Mouse (Mus musculus) neural tube, embryonic 12.5 days (tissue): Measurements from ENCODE around the gene Apod. TPM values are rescaled to one million over a fixed set of nuclear protein-coding genes. Genes with fewer than 3 reads are reported as not detected.

Experiments
- ATAC-seq: fragments of 200-750 bp; cut with Nextera tagmentation; 2 replicates; pipeline ENCODE4 v1.8.0; 2017; ENCODE audit warnings: low read depth, mild to moderate bottlenecking, moderate TSS enrichment, moderate library complexity; ENCODE audit not compliant: low FRiP score
- H3K27ac ChIP-seq: fragments of 300-500 bp; sonication (generic); 2 replicates; pipeline ENCODE4 v1.5.1; 2016
- H3K27me3 ChIP-seq: fragments of 300-500 bp; sonication (generic); replicated peaks from 2 replicates; pipeline ENCODE4 v1.6.1; 2016; ENCODE audit warnings: mild to moderate bottlenecking
- H3K36me3 ChIP-seq: fragments of 300-500 bp; sonication (generic); 2 replicates; pipeline ENCODE4 v1.6.1; 2016; ENCODE audit warnings: mild to moderate bottlenecking
- H3K4me1 ChIP-seq: fragments of 300-500 bp; sonication (generic); 2 replicates; pipeline ENCODE4 v1.6.1; 2016
- H3K4me2 ChIP-seq: fragments of 300-500 bp; sonication (generic); replicated peaks from 2 replicates; pipeline ENCODE4 v1.6.1; 2016; ENCODE audit warnings: mild to moderate bottlenecking
- H3K4me3 ChIP-seq: fragments of 300-500 bp; sonication (generic); 2 replicates; pipeline ENCODE4 v1.5.1; 2016
- H3K9ac ChIP-seq: fragments of 300-500 bp; sonication (generic); 2 replicates; pipeline ENCODE4 v1.6.1; 2016; ENCODE audit warnings: mild to moderate bottlenecking
- H3K9me3 ChIP-seq: fragments of 300-500 bp; sonication (generic); 2 replicates; pipeline ENCODE4 v1.6.1; 2016; ENCODE audit warnings: mild to moderate bottlenecking
- WGBS: fragments of 180-500 bp; shearing (Covaris S2); methylation state at CpG from one replicate; pipeline ENCODE4 v1.1.7; 2016; 5-methylcytosine and 5-hydroxymethylcytosine counted together
- polyA plus RNA-seq: library from polyadenylated mRNA; unstranded; fragments of >200 nt; fragmentation: Nextera tagmentation; extraction: Ambion mirVana; gene quantifications from 2 replicates; pipeline ENCODE4 v1.2.1, GENCODE M21; 2016

Apod gene
- polyA plus RNA-seq, 1 experiment from 2014 or later, result 25.5 TPM

GRCm38 (mm10) chr16:31297113-31297512 lies 17.5 kb downstream of the Apod start:
- no peak overlapping the region for H3K4me3 ChIP-seq
- no peak for ATAC-seq
- 93% methylated on average over 7 of the region's 7 CpGs for WGBS
- H3K4me1 ChIP-seq, result peaks cover 25% of the 10 kb centered on the region
- no peaks in the 10 kb centered on the region for H3K36me3 ChIP-seq
- no peak overlapping the region for H3K27ac ChIP-seq
- H3K4me2 ChIP-seq, result no peak overlapping the region
- no peak overlapping the region for H3K9ac ChIP-seq
- no peaks in the 10 kb centered on the region for H3K9me3 ChIP-seq
- H3K27me3 ChIP-seq, result no peaks in the 10 kb centered on the region

- WGBS, result 59% methylated on average over 4 of the region's 4 CpGs
- H3K9ac ChIP-seq, result no peak overlapping the region
- H3K27me3 ChIP-seq, result no peaks in the 10 kb centered on the region
- no peak overlapping the region for H3K27ac ChIP-seq
- H3K9me3 ChIP-seq, result no peaks in the 10 kb centered on the region
- no peak for ATAC-seq
- no peak overlapping the region for H3K4me2 ChIP-seq
- H3K36me3 ChIP-seq, result no peaks in the 10 kb centered on the region
- peaks cover 5% of the 10 kb centered on the region; the same call in 1 of the 2 replicates for H3K4me1 ChIP-seq
- H3K4me3 ChIP-seq, result no peak overlapping the region
These were observed 20.8 kb downstream of the Apod start for GRCm38 (mm10) chr16:31293761-31294160.

GRCm38 (mm10) chr16:31290751-31291365 lies 23.8 kb downstream of the Apod start:
- H3K36me3 ChIP-seq, result no peaks in the 10 kb centered on the region
- H3K27me3 ChIP-seq, result no peaks in the 10 kb centered on the region
- H3K4me2 ChIP-seq, result no peak overlapping the region
- H3K9ac ChIP-seq, result no peak overlapping the region
- no peaks in the 10 kb centered on the region for H3K9me3 ChIP-seq
- WGBS, result 87% methylated on average over 7 of the region's 7 CpGs
- ATAC-seq, result no peak
- H3K4me3 ChIP-seq, result no peak overlapping the region
- H3K4me1 ChIP-seq, result peaks cover 5% of the 10 kb centered on the region; the same call in 1 of the 2 replicates
- H3K27ac ChIP-seq, result no peak overlapping the region

GRCm38 (mm10) chr16:31290281-31290680 lies 24.3 kb downstream of the Apod start:
- H3K4me3 ChIP-seq, result no peak overlapping the region
- no peaks in the 10 kb centered on the region for H3K9me3 ChIP-seq
- no peaks in the 10 kb centered on the region for H3K36me3 ChIP-seq
- no peak overlapping the region for H3K4me2 ChIP-seq
- H3K9ac ChIP-seq, result no peak overlapping the region
- 70% methylated on average over 10 of the region's 10 CpGs for WGBS
- H3K27me3 ChIP-seq, result no peaks in the 10 kb centered on the region
- no peak overlapping the region for H3K27ac ChIP-seq
- H3K4me1 ChIP-seq, result peaks cover 5% of the 10 kb centered on the region; the same call in 1 of the 2 replicates
- no peak for ATAC-seq

- H3K4me3 ChIP-seq, result no peak overlapping the region
- H3K36me3 ChIP-seq, result no peaks in the 10 kb centered on the region
- no peaks in the 10 kb centered on the region for H3K9me3 ChIP-seq
- no peak overlapping the region for H3K27ac ChIP-seq
- ATAC-seq, result no peak
- no peak overlapping the region for H3K9ac ChIP-seq
- H3K4me2 ChIP-seq, result no peak overlapping the region
- no peaks in the 10 kb centered on the region for H3K27me3 ChIP-seq
- 86% methylated on average over 3 of the region's 3 CpGs for WGBS
- no peaks in the 10 kb centered on the region for H3K4me1 ChIP-seq
These were observed 26.9 kb downstream of the Apod start for GRCm38 (mm10) chr16:31287712-31288111.

GRCm38 (mm10) chr16:31286801-31287488 lies 27.7 kb downstream of the Apod start:
- no peak overlapping the region for H3K4me2 ChIP-seq
- H3K9ac ChIP-seq, result no peak overlapping the region
- H3K4me3 ChIP-seq, result no peak overlapping the region
- 95% methylated on average over 11 of the region's 11 CpGs for WGBS
- no peaks in the 10 kb centered on the region for H3K9me3 ChIP-seq
- ATAC-seq, result no peak
- H3K27ac ChIP-seq, result no peak overlapping the region
- no peaks in the 10 kb centered on the region for H3K36me3 ChIP-seq
- H3K4me1 ChIP-seq, result no peaks in the 10 kb centered on the region
- H3K27me3 ChIP-seq, result no peaks in the 10 kb centered on the region

GRCm38 (mm10) chr16:31281981-31282380 lies 32.6 kb downstream of the Apod start:
- Histone ChIP-seq H3K4me3 (no peak overlapping the region), H3K9me3 (no peaks in the 10 kb centered on the region), H3K4me2 (no peak overlapping the region), H3K27me3 (no peaks in the 10 kb centered on the region), H3K4me1 (no peaks in the 10 kb centered on the region), H3K27ac (no peak overlapping the region), H3K9ac (no peak overlapping the region), H3K36me3 (no peaks in the 10 kb centered on the region)
- ATAC-seq, result no peak
- WGBS, result 89% methylated on average over 2 of the region's 2 CpGs

GRCm38 (mm10) chr16:31280176-31280575 lies 34.4 kb downstream of the Apod start:
- 82% methylated on average over 4 of the region's 4 CpGs for WGBS

GRCm38 (mm10) chr16:31278581-31278980 lies 36.0 kb downstream of the Apod start:
- Histone ChIP-seq H3K4me2 (no peak overlapping the region), H3K36me3 (no peaks in the 10 kb centered on the region), H3K27me3 (no peaks in the 10 kb centered on the region), H3K4me3 (no peak overlapping the region), H3K9me3 (no peaks in the 10 kb centered on the region), H3K4me1 (peaks cover 6% of the 10 kb centered on the region; the same call in 1 of the 2 replicates), H3K9ac (no peak overlapping the region), H3K27ac (no peak overlapping the region)
- ATAC-seq, result no peak
- WGBS, result 75% methylated on average over 6 of the region's 6 CpGs

More at GRCm38 (mm10) chr16:31280176-31280575, 34.4 kb downstream of the Apod start:
- Histone ChIP-seq H3K27ac (no peak overlapping the region), H3K36me3 (no peaks in the 10 kb centered on the region), H3K9ac (no peak overlapping the region), H3K9me3 (no peaks in the 10 kb centered on the region), H3K4me2 (no peak overlapping the region), H3K4me3 (no peak overlapping the region), H3K27me3 (no peaks in the 10 kb centered on the region), H3K4me1 (no peaks in the 10 kb centered on the region)
- no peak for ATAC-seq

- Histone ChIP-seq H3K9ac (no peak overlapping the region), H3K9me3 (no peaks in the 10 kb centered on the region), H3K4me1 (peaks cover 11% of the 10 kb centered on the region), H3K27me3 (no peaks in the 10 kb centered on the region), H3K27ac (no peak overlapping the region), H3K36me3 (no peaks in the 10 kb centered on the region), H3K4me3 (no peak overlapping the region), H3K4me2 (no peak overlapping the region)
- ATAC-seq, result no peak
- 74% methylated on average over 2 of the region's 2 CpGs for WGBS
These were observed 36.5 kb downstream of the Apod start for GRCm38 (mm10) chr16:31278081-31278480.

GRCm38 (mm10) chr16:31276962-31277361 lies 37.6 kb downstream of the Apod start:
- H3K9ac ChIP-seq, result no peak overlapping the region
- H3K4me2 ChIP-seq, result no peak overlapping the region
- H3K27ac ChIP-seq, result no peak overlapping the region
- H3K9me3 ChIP-seq, result no peaks in the 10 kb centered on the region
- H3K4me3 ChIP-seq, result no peak overlapping the region
- no peaks in the 10 kb centered on the region for H3K36me3 ChIP-seq
- H3K27me3 ChIP-seq, result no peaks in the 10 kb centered on the region
- 79% methylated on average over 7 of the region's 7 CpGs for WGBS
- no peak for ATAC-seq
- peaks cover 21% of the 10 kb centered on the region for H3K4me1 ChIP-seq

- Histone ChIP-seq H3K9ac (no peak overlapping the region), H3K27ac (no peak overlapping the region), H3K27me3 (no peaks in the 10 kb centered on the region), H3K4me2 (no peak overlapping the region), H3K36me3 (no peaks in the 10 kb centered on the region), H3K9me3 (no peaks in the 10 kb centered on the region), H3K4me1 (peaks cover 21% of the 10 kb centered on the region), H3K4me3 (no peak overlapping the region)
- no peak for ATAC-seq
- WGBS, result 83% methylated on average over 7 of the region's 7 CpGs
These were observed 38.1 kb downstream of the Apod start for GRCm38 (mm10) chr16:31276539-31276938.
